Mouse (Mus musculus): ENCODE data around the gene Acot12. TPM values are rescaled to one million over a fixed set of nuclear protein-coding genes. Genes with fewer than 3 reads are reported as not detected.

Gene Acot12
- 0.07 and 0.22 TPM in 2 replicates for polyA plus RNA-seq (2012; rRNA removed; ENCODE audit: low replicate concordance)

DNA sequence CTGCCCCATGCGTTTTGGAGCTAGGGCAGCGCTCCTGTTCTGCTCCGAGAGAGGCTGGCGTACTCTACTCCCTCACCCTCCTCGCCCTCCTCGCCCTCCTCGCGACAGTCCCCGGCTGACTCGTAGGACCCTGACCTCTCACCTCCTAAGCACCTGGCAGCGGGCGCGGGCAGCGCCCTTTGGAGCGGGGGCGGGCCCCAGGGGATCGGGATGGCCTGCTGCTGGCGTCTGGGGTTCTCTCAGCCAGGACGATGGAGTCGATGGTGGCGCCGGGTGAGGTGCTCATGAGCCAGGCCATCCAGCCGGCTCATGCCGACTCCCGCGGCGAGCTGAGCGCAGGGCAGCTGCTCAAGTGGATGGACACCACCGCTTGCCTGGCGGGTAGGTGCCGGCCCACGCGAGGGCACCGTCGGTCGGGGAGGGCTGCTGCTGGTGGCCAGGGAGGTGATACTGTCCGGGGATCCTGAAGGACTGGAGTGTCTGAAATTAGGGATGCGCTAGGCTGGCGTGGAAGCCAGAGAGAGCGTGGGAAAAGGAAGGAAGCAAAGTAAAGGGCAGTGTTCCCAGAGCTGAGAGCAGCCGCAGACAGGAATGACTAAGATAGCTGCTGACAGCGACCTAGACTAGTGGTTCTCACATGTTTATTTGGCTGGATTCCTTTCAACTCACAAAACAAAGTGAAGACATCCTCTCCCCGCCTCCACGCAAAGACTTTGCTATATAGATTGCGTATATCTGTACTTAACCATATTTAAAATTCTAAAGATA is at the start of gene Acot12:
Gene Acot12, plus strand, starts transcription at position 233 of the 768 bp plus-strand sequence.

DNA sequence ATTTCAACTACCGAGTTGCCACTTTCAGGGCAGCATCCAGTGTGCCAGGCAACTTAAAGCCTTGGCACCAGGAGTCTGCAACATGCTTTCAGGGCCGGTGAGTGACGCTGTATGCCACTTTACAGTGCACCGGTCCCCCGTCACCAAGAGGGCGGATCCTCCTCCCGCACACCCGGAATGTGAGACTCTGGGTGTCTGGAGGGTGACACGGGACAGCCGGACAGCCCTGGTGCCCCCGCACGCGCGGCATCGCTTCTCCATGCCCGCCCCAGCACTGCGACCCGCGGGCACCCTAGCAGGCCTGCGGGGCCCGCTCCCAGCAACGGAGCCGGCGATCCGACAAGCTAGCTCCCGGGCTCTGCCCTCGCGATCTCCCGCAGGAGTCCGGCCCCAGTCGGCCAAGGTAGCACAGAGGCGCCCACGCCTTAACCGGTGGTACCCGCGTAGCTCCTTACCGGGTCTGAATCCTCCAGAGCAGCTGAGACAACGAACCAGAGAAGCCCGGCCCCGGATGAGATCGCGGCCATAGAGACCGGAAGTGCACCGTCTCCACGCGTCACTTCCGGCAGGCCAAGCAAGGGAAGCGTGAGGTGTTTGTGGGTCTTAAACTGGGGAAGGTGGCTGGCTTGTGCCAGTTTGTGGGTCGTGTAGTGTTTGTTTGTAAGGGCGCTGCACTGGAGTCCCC is 66.0 kb downstream of the Acot12 start, which contains the start of gene Zcchc9:
Gene Zcchc9, minus strand, starts transcription at position 551 of the 685 bp plus-strand sequence.

Other genes starting within 250 kb of the Acot12 start
- gene Zcchc9, start 66.2 kb downstream of the Acot12 start, polyA plus RNA-seq (2012; rRNA removed; ENCODE audit: low replicate concordance), result 7.0 and 13.3 TPM in 2 replicates
- gene Ckmt2, start 135.4 kb downstream of the Acot12 start, polyA plus RNA-seq (2012; rRNA removed; ENCODE audit: low replicate concordance), result 0.11 and 204 TPM in 2 replicates